Mouse (Mus musculus) gastrocnemius, adult 18-20 months (tissue): ENCODE measurements around the gene Mthfsd. TPM values are rescaled to one million over a fixed set of nuclear protein-coding genes. Genes with fewer than 3 reads are reported as not detected.

Experiments used
- DNase-seq: peaks from one replicate; pipeline ENCODE4 v3.0.0; 2021; ENCODE audit warnings: low spot score
- total RNA-seq, 2 experiments: library from RNA; stranded (reverse); gene quantifications; 2 replicates each; pipeline ENCODE4 v1.2.3; 2021

The Mthfsd gene
- total RNA-seq, 2 experiments from 2014 or later, result 12.8 to 14.7 TPM

DNA sequence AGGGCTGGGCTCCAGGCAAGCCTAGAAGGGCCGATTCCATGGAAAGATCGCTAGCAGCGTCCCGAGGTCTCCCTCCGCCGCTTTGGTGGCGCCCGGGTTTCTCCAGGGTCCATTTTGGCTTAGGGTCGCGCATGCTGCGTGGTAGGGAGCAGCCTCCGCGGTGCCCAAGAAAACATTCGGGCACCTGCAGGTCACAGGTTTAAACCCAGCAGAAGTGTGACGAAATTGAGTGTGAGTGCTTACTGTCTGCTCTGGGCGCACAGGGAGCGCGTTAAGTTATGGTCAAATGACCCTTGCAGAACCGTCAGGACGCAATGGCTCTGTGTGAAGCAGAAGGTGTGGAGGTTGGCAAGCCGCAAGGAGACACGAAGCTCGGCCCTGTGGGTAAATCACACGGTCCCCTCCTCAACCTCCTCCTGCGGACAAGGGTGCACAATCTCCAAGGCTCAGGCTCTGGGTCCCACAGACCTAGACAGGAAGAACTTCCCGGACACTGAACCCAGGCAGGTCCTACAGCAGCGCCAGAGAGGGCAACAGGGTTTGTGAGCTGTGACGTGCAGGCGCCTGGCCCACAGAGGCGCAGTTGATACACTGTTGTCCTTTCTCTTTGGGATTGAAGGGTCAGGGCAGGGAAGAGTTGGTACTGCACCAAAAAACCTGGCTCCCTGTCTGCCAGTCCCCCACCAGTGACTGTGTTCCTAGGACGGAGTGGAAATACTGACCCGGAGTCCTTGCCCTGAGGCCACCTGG is 18.4 kb downstream of the Mthfsd start:
- no peak for DNase-seq

- DNase-seq, result no peak
Observed at GRCm38 (mm10) chr8:121088871-121089630, 19.1 kb downstream of the Mthfsd start.

- DNase-seq, result no peak
Observed at GRCm38 (mm10) chr8:121088281-121088680, 19.9 kb downstream of the Mthfsd start.

- no peak for DNase-seq
Observed at GRCm38 (mm10) chr8:121086004-121086900, 21.9 kb downstream of the Mthfsd start.

DNA sequence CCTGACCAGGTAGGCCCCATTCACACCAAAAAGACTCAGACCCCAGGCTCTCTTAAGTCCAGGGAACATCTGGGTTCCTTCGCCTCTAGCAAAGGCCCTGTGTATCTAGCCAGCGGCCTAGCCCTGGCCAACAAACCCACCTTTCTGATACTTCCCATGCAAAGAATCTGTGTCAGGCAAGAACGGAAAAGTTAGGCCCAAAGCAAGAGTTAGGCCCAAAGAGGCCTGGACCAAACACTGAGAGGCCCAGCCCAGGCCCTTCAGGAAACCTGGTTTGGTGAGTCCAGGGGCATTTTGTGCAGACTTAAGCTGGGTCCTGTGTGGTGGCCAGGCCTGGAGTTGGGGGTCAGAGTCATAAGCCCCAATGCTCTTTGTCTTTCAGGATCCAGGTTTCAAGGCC is 22.6 kb downstream of the Mthfsd start:
- DNase-seq, result no peak

- no peak for DNase-seq
Observed at GRCm38 (mm10) chr8:121085011-121085410, 23.2 kb downstream of the Mthfsd start.

GRCm38 (mm10) chr8:121084210-121084951 is 23.8 kb downstream of the Mthfsd start, which contains the start of gene Foxf1:
Gene Foxf1, plus strand, starts transcription at chr8:121084386.
- DNase-seq, result no peak

GRCm38 (mm10) chr8:121083936-121084209 is 24.3 kb downstream of the Mthfsd start:
- DNase-seq, result no peak

DNA sequence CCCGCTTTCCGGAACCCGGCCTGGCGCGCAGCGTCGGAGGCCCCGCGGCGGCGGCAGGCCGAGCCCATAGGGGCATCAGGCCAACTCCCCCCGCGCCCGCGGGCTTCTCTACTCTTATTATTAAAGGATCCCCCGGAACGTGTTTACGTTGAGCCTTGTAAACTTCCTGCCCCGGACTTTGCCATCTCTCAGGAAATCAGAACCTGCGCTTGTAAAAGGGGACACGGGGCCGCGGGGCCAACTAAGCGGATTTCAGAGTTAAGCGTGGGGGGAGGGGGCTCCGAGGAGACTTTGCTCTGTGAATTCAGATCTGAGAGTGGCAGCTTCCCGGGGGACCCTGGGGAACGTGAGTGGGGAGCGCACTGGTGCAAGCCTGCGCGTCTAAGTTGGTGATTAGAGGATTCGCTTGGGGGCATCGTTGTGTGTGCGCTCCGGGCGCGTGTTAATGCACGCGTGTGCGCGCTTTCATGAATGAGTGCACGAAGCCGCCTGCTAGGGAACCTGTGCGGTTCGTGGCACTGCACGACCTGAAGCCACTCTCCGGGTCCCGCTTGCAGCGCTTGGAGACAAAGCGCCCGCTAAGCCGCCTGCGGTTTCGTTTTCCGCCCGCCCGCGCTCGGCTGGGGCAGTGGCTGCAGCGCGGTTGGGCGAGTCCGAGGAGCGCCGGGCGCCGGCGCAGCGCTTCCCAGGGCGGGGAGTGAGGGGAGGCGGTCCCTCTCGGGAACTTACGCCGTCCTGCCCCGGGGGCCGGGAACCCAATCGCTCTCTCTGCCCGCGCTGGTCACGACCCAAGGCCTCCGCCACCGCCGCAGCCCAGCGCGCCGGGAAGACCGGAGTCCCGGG is 24.9 kb downstream of the Mthfsd start:
- peak; percentile 57 for DNase-seq

DNA sequence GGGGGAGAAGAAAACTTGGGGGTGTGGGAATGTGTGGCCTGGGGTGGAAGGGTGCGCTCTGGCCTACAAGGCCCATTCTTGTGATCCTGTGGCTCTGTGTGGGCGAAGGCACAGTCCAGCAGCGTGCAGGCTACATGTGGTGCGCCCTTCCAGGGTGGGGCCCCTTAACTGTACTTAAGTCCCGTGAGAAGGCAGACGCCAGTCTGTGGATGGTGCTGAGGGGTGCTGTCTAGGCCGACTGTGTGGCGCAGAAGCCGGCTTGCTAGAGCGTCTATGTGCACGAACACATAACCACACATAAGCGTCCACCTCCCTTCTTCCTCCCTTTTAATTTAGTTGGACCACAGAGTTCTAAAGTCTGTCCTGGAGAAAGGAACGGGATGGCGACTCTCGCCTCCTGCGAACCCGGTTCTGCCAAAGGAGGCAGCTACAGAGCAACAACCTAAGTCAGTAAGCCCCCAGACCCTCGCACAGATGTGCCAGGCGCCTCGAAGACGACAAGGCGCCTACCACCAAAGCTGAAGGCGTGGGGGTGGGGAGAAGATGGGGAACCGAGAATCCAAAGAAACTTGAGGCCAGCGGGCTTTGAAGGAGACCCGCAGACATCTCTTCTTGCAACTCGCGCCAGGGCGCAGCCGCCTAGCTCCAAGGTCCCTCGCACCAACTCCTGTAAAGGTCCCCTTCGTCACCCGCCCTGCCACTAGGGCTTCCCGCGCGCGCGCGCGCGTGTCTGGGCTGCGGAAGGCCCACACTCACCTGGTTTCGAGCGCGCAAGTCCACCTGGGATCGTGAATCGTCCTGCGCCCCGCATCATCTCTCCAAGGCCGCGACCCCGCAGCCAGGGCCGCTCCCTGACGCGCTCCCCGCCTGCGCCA is 25.7 kb downstream of the Mthfsd start:
- DNase-seq, result no peak

DNA sequence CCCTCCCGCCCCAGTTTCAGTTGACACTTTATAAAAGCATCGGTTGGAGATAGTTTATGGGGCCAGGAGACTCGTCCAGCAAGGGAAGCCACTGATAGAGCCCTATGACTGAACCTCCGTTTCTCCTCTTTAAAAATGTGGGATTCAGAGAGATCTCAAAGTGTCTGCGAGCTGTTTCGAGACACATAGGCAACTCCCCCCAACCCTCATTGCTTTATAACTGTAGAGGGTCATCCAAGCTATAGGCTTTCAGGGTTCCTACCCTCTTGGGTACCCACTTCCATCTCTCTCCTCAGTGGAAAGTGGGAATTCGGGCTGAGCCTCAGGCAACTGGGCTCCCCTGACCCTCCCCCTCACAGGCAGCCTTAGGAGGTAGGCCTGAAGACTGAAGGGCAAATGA is 26.8 kb downstream of the Mthfsd start:
- DNase-seq, result no peak

- no peak for DNase-seq
Observed at GRCm38 (mm10) chr8:121080361-121081090, 27.7 kb downstream of the Mthfsd start.

GRCm38 (mm10) chr8:121079944-121080343 is 28.2 kb downstream of the Mthfsd start:
- no peak for DNase-seq

DNA sequence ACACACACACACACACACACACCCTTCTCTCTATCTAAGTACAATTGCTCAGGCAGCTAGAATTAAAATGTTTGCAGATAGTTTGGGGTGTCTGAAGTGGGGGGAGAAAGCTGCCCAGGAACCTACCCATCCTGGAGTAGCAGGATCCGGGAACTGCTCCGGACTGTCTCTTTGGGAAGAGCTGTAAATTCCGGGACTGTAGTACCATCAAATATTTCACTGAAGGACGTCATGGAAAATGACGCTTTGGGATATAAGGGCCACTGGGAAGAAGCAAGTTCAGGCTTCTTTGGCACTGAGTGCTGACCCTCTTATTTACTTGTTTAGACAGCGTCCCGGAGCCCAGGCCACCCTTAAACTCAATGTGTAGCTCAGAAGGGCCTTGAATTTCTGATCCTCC is 29.0 kb downstream of the Mthfsd start:
- no peak for DNase-seq

GRCm38 (mm10) chr8:121078721-121079120 is 29.5 kb downstream of the Mthfsd start:
- DNase-seq, result no peak

DNA sequence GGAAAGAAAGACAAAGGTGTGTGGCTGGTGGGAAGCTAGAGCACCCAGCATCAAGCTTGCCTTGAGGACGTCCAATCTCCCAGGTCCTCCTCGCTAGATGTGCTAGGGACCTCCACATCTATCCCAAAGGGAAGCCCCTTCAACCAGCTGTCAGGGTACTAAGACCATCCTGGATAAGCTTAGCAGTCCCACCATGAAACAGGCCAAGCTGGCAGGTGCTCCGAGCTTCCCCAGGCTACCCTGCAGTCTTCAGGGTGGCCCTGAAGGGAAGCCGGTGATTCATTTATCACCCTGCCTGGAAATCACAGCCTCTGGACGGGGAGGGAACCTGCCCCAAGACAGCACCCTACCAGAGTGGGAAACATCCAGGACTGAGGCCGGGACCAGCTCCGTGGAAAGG is 31.6 kb downstream of the Mthfsd start:
- DNase-seq, result no peak

DNA sequence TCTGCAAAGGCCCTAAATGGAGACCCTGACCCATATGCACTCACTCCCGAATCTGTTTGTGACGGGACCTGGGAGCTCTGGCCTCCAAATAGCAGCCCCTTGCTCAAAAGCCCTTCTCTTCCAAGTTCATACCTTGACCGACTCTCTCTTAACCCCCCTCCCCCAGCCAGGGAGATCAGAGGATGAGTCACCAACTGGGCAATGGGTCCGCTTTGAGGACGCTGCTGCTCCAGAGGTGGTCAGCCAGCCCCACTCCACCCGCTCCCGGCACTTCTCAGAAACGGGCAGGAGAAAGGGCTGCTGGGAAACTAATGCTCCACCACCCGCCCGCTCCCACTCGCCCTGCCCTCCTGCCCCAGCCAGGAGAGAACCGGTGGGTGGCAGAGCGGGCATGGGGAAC is 32.3 kb downstream of the Mthfsd start:
- DNase-seq, result no peak

- DNase-seq, result no peak
Observed at GRCm38 (mm10) chr8:121074848-121075145, 33.4 kb downstream of the Mthfsd start.
